Mouse (Mus musculus) liver, adult 2 months (tissue): ENCODE data around the gene Btbd8.

ENCODE experiments used
- CTCF ChIP-seq: fragments of 200-500 bp; IDR thresholded peaks from 2 replicates; pipeline ENCODE4 v1.5.1; 2011; ENCODE audit warnings: low read depth, low read length, control low read depth
- POLR2A ChIP-seq: fragments of 200-500 bp; IDR thresholded peaks from 2 replicates; pipeline ENCODE4 v1.6.1; 2011; ENCODE audit warnings: low read length, control low read depth; ENCODE audit not compliant: insufficient read depth; ENCODE audit errors: extremely low read depth

DNA sequence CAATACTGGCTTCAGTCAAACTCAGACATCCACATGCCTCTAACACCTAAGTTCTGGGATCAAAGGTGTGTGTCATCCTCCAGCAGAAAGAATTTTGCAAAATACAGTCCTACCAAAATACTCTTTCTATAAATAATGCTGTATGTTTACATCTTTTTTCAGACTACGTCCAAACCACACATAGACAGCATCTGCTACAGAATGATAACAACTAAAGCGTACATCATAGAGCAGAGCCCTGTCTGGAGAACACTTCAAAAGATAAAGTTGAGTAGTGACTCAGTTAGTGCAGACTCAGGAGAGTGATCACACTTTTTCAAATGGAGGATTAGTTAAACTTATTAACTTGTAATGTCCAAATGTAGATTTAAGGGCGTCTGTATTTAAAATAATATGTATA, 110.2 kb downstream of the Btbd8 start:
- TF ChIP-seq CTCF (no peak), POLR2A (no peak)
